Mouse (Mus musculus) neural tube, embryonic 13.5 days (tissue): ENCODE data around the gene Gm20547. TPM values are rescaled to one million over a fixed set of nuclear protein-coding genes. Genes with fewer than 3 reads are reported as not detected.

Source experiments
- ATAC-seq: fragments of 200-750 bp; cut with Nextera tagmentation; 2 replicates; pipeline ENCODE4 v1.8.0; 2017; ENCODE audit warnings: low read depth, mild to moderate bottlenecking, moderate TSS enrichment, moderate library complexity
- H3K27ac ChIP-seq: fragments of 300-500 bp; sonication (generic); replicated peaks from 2 replicates; pipeline ENCODE4 v1.5.1; 2015; ENCODE audit warnings: moderate library complexity, mild to moderate bottlenecking, inconsistent platforms
- H3K27me3 ChIP-seq: fragments of 300-500 bp; sonication (generic); 2 replicates; pipeline ENCODE4 v1.6.1; 2015; ENCODE audit warnings: mild to moderate bottlenecking, inconsistent platforms
- H3K36me3 ChIP-seq: fragments of 300-500 bp; sonication (generic); 2 replicates; pipeline ENCODE4 v1.6.1; 2015; ENCODE audit warnings: mild to moderate bottlenecking, inconsistent platforms
- H3K4me1 ChIP-seq: fragments of 300-500 bp; sonication (generic); replicated peaks from 2 replicates; pipeline ENCODE4 v1.6.1; 2015; ENCODE audit warnings: inconsistent platforms
- H3K4me2 ChIP-seq: fragments of 300-500 bp; sonication (generic); 2 replicates; pipeline ENCODE4 v1.6.1; 2015; ENCODE audit warnings: inconsistent platforms, mild to moderate bottlenecking, moderate library complexity
- H3K4me3 ChIP-seq: fragments of 300-500 bp; sonication (generic); 2 replicates; pipeline ENCODE4 v1.5.1; 2015; ENCODE audit warnings: mild to moderate bottlenecking, inconsistent platforms
- H3K9ac ChIP-seq: fragments of 300-500 bp; sonication (generic); 2 replicates; pipeline ENCODE4 v1.6.1; 2015; ENCODE audit warnings: moderate library complexity, mild to moderate bottlenecking, inconsistent platforms
- H3K9me3 ChIP-seq: fragments of 300-500 bp; sonication (generic); 2 replicates; pipeline ENCODE4 v1.6.1; 2016; ENCODE audit warnings: inconsistent platforms
- WGBS: fragments of 180-500 bp; shearing (Covaris S2); methylation state at CpG from one replicate; pipeline ENCODE4 v1.1.7; 2015; 5-methylcytosine and 5-hydroxymethylcytosine counted together
- polyA plus RNA-seq: library from polyadenylated mRNA; unstranded; fragments of >200 nt; fragmentation: Nextera tagmentation; extraction: Ambion mirVana; gene quantifications from 2 replicates; pipeline ENCODE4 v1.2.1, GENCODE M21; 2015

Gene Gm20547
- polyA plus RNA-seq, 1 experiment from 2014 or later: not detected

- H3K27ac ChIP-seq: no peak overlapping the region
- H3K4me1 ChIP-seq: no peaks in the 10 kb centered on the region
- H3K27me3 ChIP-seq: no peaks in the 10 kb centered on the region
- H3K9me3 ChIP-seq: no peaks in the 10 kb centered on the region
- H3K36me3 ChIP-seq: no peaks in the 10 kb centered on the region
- no peak overlapping the region for H3K9ac ChIP-seq
- H3K4me2 ChIP-seq: no peak overlapping the region
- 68% methylated on average over 7 of the region's 7 CpGs for WGBS
- ATAC-seq: no peak
- no peak overlapping the region for H3K4me3 ChIP-seq
Measured at GRCm38 (mm10) chr17:34865981-34866380, 15.9 kb downstream of the Gm20547 start.

GRCm38 (mm10) chr17:34862416-34863081 lies 19.3 kb downstream of the Gm20547 start, which contains the start of gene Cfb:
Gene Cfb, minus strand, starts transcription at chr17:34862518.
- H3K36me3 ChIP-seq: peaks cover 8% of the 10 kb centered on the region
- H3K9me3 ChIP-seq: no peaks in the 10 kb centered on the region
- no peak within 1 kb of the TSS for H3K4me3 ChIP-seq
- no peaks in the 10 kb centered on the region for H3K4me1 ChIP-seq
- WGBS: 68% methylated on average over 8 of the region's 8 CpGs
- no peak within 1 kb of the TSS for H3K4me2 ChIP-seq
- no peak within 1 kb of the TSS for H3K27ac ChIP-seq
- no peaks in the 10 kb centered on the region for H3K27me3 ChIP-seq
- no peak for ATAC-seq
- H3K9ac ChIP-seq: no peak within 1 kb of the TSS

GRCm38 (mm10) chr17:34861704-34862415 lies 20.0 kb downstream of the Gm20547 start:
- ATAC-seq: no peak
- no peak overlapping the region for H3K4me2 ChIP-seq
- WGBS: 70% methylated on average over 13 of the region's 13 CpGs
- no peaks in the 10 kb centered on the region for H3K9me3 ChIP-seq
- H3K27ac ChIP-seq: no peak overlapping the region
- no peak overlapping the region for H3K9ac ChIP-seq
- H3K36me3 ChIP-seq: peaks cover 14% of the 10 kb centered on the region
- H3K4me1 ChIP-seq: no peaks in the 10 kb centered on the region
- H3K27me3 ChIP-seq: no peaks in the 10 kb centered on the region
- no peak overlapping the region for H3K4me3 ChIP-seq

- Histone ChIP-seq H3K27ac (no peak overlapping the region), H3K4me2 (no peak overlapping the region), H3K9ac (no peak overlapping the region), H3K27me3 (no peaks in the 10 kb centered on the region), H3K4me3 (no peak overlapping the region), H3K4me1 (no peaks in the 10 kb centered on the region), H3K9me3 (no peaks in the 10 kb centered on the region), H3K36me3 (peaks cover 25% of the 10 kb centered on the region)
- no peak for ATAC-seq
- WGBS: 91% methylated on average over 9 of the region's 9 CpGs
Measured at GRCm38 (mm10) chr17:34860514-34860913, 21.3 kb downstream of the Gm20547 start.

- Histone ChIP-seq H3K27me3 (no peaks in the 10 kb centered on the region), H3K9ac (no peak overlapping the region), H3K9me3 (no peaks in the 10 kb centered on the region), H3K4me3 (no peak overlapping the region), H3K36me3 (peaks cover 44% of the 10 kb centered on the region), H3K27ac (no peak overlapping the region), H3K4me1 (no peaks in the 10 kb centered on the region), H3K4me2 (no peak overlapping the region)
- no peak for ATAC-seq
- 88% methylated on average over 4 of the region's 4 CpGs for WGBS
Measured at GRCm38 (mm10) chr17:34858670-34859069, 23.2 kb downstream of the Gm20547 start.

- no peak for ATAC-seq
- Histone ChIP-seq H3K9me3 (no peaks in the 10 kb centered on the region), H3K27me3 (no peaks in the 10 kb centered on the region), H3K4me3 (no peak overlapping the region), H3K4me2 (no peak overlapping the region), H3K9ac (no peak overlapping the region), H3K4me1 (peaks cover 11% of the 10 kb centered on the region), H3K27ac (no peak overlapping the region), H3K36me3 (peaks cover 63% of the 10 kb centered on the region)
- WGBS: 56% methylated on average over 3 of the region's 3 CpGs
Measured at GRCm38 (mm10) chr17:34855825-34856224, 26.0 kb downstream of the Gm20547 start.

- H3K4me1 ChIP-seq: peaks cover 14% of the 10 kb centered on the region
- no peak overlapping the region for H3K27ac ChIP-seq
- H3K9me3 ChIP-seq: no peaks in the 10 kb centered on the region
- no peaks in the 10 kb centered on the region for H3K27me3 ChIP-seq
- no peak overlapping the region for H3K9ac ChIP-seq
- no peak for ATAC-seq
- WGBS: 83% methylated on average over 3 of the region's 3 CpGs
- H3K4me3 ChIP-seq: no peak overlapping the region
- no peak overlapping the region for H3K4me2 ChIP-seq
- peaks cover 63% of the 10 kb centered on the region for H3K36me3 ChIP-seq
Measured at GRCm38 (mm10) chr17:34854761-34855160, 27.1 kb downstream of the Gm20547 start.

- WGBS: 69% methylated on average over 8 of the region's 8 CpGs
- H3K27me3 ChIP-seq: no peaks in the 10 kb centered on the region
- no peaks in the 10 kb centered on the region for H3K9me3 ChIP-seq
- no peak overlapping the region for H3K27ac ChIP-seq
- H3K9ac ChIP-seq: no peak overlapping the region
- no peak overlapping the region for H3K4me2 ChIP-seq
- peaks cover 26% of the 10 kb centered on the region for H3K4me1 ChIP-seq
- H3K36me3 ChIP-seq: peaks cover 63% of the 10 kb centered on the region
- no peak overlapping the region for H3K4me3 ChIP-seq
- no peak for ATAC-seq
Measured at GRCm38 (mm10) chr17:34853511-34853910, 28.3 kb downstream of the Gm20547 start.

- peaks cover 64% of the 10 kb centered on the region for H3K36me3 ChIP-seq
- 2% methylated on average over 25 of the region's 25 CpGs for WGBS
Measured at GRCm38 (mm10) chr17:34850517-34851125, 31.2 kb downstream of the Gm20547 start.

GRCm38 (mm10) chr17:34849722-34850516 lies 31.9 kb downstream of the Gm20547 start, which contains the start of the genes Skiv2l and Nelfe:
Gene Skiv2l, minus strand, starts transcription at chr17:34850210.
Gene Nelfe, plus strand, starts transcription at chr17:34850391.
- WGBS: under 1% methylated on average over 65 of the region's 65 CpGs

More at GRCm38 (mm10) chr17:34850517-34851125, 31.2 kb downstream of the Gm20547 start:
- H3K4me2 ChIP-seq: peak overlapping the region; percentile 97
- peak; percentile 62 for ATAC-seq
- H3K27ac ChIP-seq: peak overlapping the region; percentile 39; the same call in 1 of the 2 replicates
- H3K9ac ChIP-seq: peak overlapping the region; percentile 93
- no peaks in the 10 kb centered on the region for H3K27me3 ChIP-seq
- peaks cover 26% of the 10 kb centered on the region for H3K4me1 ChIP-seq
- no peaks in the 10 kb centered on the region for H3K9me3 ChIP-seq
- H3K4me3 ChIP-seq: peak overlapping the region; percentile 89

GRCm38 (mm10) chr17:34847615-34848014 lies 34.2 kb downstream of the Gm20547 start:
- no peak for ATAC-seq

More at GRCm38 (mm10) chr17:34849722-34850516, 31.9 kb downstream of the Gm20547 start, which contains the start of the genes Skiv2l and Nelfe:
- Histone ChIP-seq H3K4me2 (peak within 1 kb of the TSS; percentile 97), H3K27ac (peak within 1 kb of the TSS; percentile 39; the same call in 1 of the 2 replicates), H3K27me3 (no peaks in the 10 kb centered on the region), H3K9ac (peak within 1 kb of the TSS; percentile 93), H3K9me3 (no peaks in the 10 kb centered on the region), H3K4me3 (peak within 1 kb of the TSS; percentile 89), H3K4me1 (peaks cover 26% of the 10 kb centered on the region), H3K36me3 (peaks cover 64% of the 10 kb centered on the region)
- peak; percentile 98 for ATAC-seq

More at GRCm38 (mm10) chr17:34847615-34848014, 34.2 kb downstream of the Gm20547 start:
- Histone ChIP-seq H3K27me3 (no peaks in the 10 kb centered on the region), H3K4me1 (peaks cover 26% of the 10 kb centered on the region), H3K9me3 (no peaks in the 10 kb centered on the region), H3K9ac (no peak overlapping the region), H3K27ac (no peak overlapping the region), H3K4me2 (no peak overlapping the region), H3K4me3 (no peak overlapping the region), H3K36me3 (peaks cover 64% of the 10 kb centered on the region)
- WGBS: 92% methylated on average over 7 of the region's 7 CpGs
